Mouse (Mus musculus) skeletal muscle tissue, adult 2 months (tissue): ENCODE measurements around the gene Ift81.
A peak's percentile ranks its signal among the peaks of the same experiment; 100 is the strongest.

Experiments used
- DNase-seq: peaks from one replicate; pipeline ENCODE4 v3.0.0-alpha.2; 2012; ENCODE audit warnings: low read depth, low spot score

Gene Ift81

GRCm38 (mm10) chr5:122516901-122517300 lies 97.4 kb downstream of the Ift81 start:
- DNase-seq, result no peak

GRCm38 (mm10) chr5:122516029-122516730 lies 98.1 kb downstream of the Ift81 start:
- DNase-seq, result no peak

- no peak for DNase-seq
Observed at GRCm38 (mm10) chr5:122514127-122514521, 100.2 kb downstream of the Ift81 start.

GRCm38 (mm10) chr5:122513421-122514126 lies 100.7 kb downstream of the Ift81 start:
- no peak for DNase-seq

- DNase-seq, result no peak
Observed at GRCm38 (mm10) chr5:122512011-122512410, 102.3 kb downstream of the Ift81 start.

GRCm38 (mm10) chr5:122511405-122511804 lies 102.9 kb downstream of the Ift81 start:
- DNase-seq, result no peak

GRCm38 (mm10) chr5:122510651-122511157 lies 103.6 kb downstream of the Ift81 start:
- DNase-seq, result no peak

- DNase-seq, result no peak
Observed at GRCm38 (mm10) chr5:122509608-122510007, 104.7 kb downstream of the Ift81 start.

- no peak for DNase-seq
Observed at GRCm38 (mm10) chr5:122508861-122509306, 105.4 kb downstream of the Ift81 start.

- DNase-seq, result no peak
Observed at GRCm38 (mm10) chr5:122507396-122507795, 106.9 kb downstream of the Ift81 start.

- DNase-seq, result no peak
Observed at GRCm38 (mm10) chr5:122506462-122506861, 107.9 kb downstream of the Ift81 start.

GRCm38 (mm10) chr5:122505554-122505953 lies 108.8 kb downstream of the Ift81 start:
- no peak for DNase-seq

GRCm38 (mm10) chr5:122503760-122504119 lies 110.6 kb downstream of the Ift81 start:
- DNase-seq, result no peak

GRCm38 (mm10) chr5:122503015-122503759 lies 111.1 kb downstream of the Ift81 start:
- DNase-seq, result no peak

- peak; percentile 78 for DNase-seq
Observed at GRCm38 (mm10) chr5:122502077-122502941, 112.0 kb downstream of the Ift81 start, which contains the start of gene Atp2a2. Atp2a2 (minus strand) TSS chr5:122502225.

- no peak for DNase-seq
Observed at GRCm38 (mm10) chr5:122501101-122502076, 112.9 kb downstream of the Ift81 start.

GRCm38 (mm10) chr5:122500563-122500962 lies 113.8 kb downstream of the Ift81 start:
- DNase-seq, result no peak
